Mouse (Mus musculus) liver, adult 2 months (tissue): ENCODE measurements around the gene Hacd2.

Experiments
- CTCF ChIP-seq: fragments of 200-500 bp; IDR thresholded peaks from 2 replicates; pipeline ENCODE4 v1.5.1; 2011; ENCODE audit warnings: low read depth, low read length, control low read depth
- POLR2A ChIP-seq: fragments of 200-500 bp; IDR thresholded peaks from 2 replicates; pipeline ENCODE4 v1.6.1; 2011; ENCODE audit warnings: low read length, control low read depth; ENCODE audit not compliant: insufficient read depth; ENCODE audit errors: extremely low read depth

- TF ChIP-seq CTCF (no peak), POLR2A (no peak)
Observed at GRCm38 (mm10) chr16:35025347-35025746, 3.1 kb downstream of the Hacd2 start.
